Mouse (Mus musculus) left cerebral cortex, postnatal 14 days (tissue): ENCODE data around the gene Rsg1. TPM values are rescaled to one million over a fixed set of nuclear protein-coding genes. Genes with fewer than 3 reads are reported as not detected.
A peak's percentile ranks its signal among the peaks of the same experiment; 100 is the strongest.

ENCODE experiments used
- DNase-seq, 2 experiments: peaks; one replicate each; pipeline ENCODE4 v3.0.0; 2021 to 2022; ENCODE audit warnings: low spot score in 2 of 2, mixed read lengths in 1 of 2
- intact Hi-C: fragments of 180-260 bp; cut with DNase I; formaldehyde crosslinking; loops from one replicate; pipeline ENCODE4 v1.15.1; 2025
- long read RNA-seq, 2 experiments: library from polyadenylated mRNA; stranded (forward); transcript quantifications; one replicate each; pipeline ENCODE4 v2.0.0; 2021
- total RNA-seq, 2 experiments: library from RNA; stranded (reverse); gene quantifications; 2 replicates each; pipeline ENCODE4 v1.2.3; 2021

Rsg1 gene
- total RNA-seq = 1 to 10 TPM; 2.6 to 3.7 TPM
- long read RNA-seq, experiment 1, partial matches to known transcripts = 1 of 4 reads
- long read RNA-seq, experiment 1, other reads (novel, unspliced or antisense) = 3 of 4 reads
- long read RNA-seq, experiment 2, partial matches to known transcripts = 0 of 1 reads
- long read RNA-seq, experiment 2, other reads (novel, unspliced or antisense) = 0 of 1 reads

- intact Hi-C loops = no loop called here
These were observed at the start of gene Rsg1 for GRCm38 (mm10) chr4:141213770-141214336. Gene Rsg1 (plus strand): TSS chr4:141213956.

GRCm38 (mm10) chr4:141165744-141166292, 47.9 kb upstream of the Rsg1 start:
- intact Hi-C loops = no loop called here
- no peak for DNase-seq

More at GRCm38 (mm10) chr4:141213770-141214336, at the start of gene Rsg1:
- DNase-seq = peak; percentile 94 to 96

GRCm38 (mm10) chr4:141167156-141167555, 46.6 kb upstream of the Rsg1 start:
- DNase-seq = no peak
- intact Hi-C loops = no loop called here

- DNase-seq = peak in 1 of 2 experiments; percentile 35
- intact Hi-C loops = loop anchor here (2.0 kb wide), 1 partner anchor 25 kb away; the partner anchor contains the start of gene Fbxo42
These were observed 41.6 kb upstream of the Rsg1 start for GRCm38 (mm10) chr4:141172121-141172520.

GRCm38 (mm10) chr4:141175783-141176182, 38.0 kb upstream of the Rsg1 start:
- no peak for DNase-seq
- intact Hi-C loops = no loop called here

GRCm38 (mm10) chr4:141176328-141176838, 37.4 kb upstream of the Rsg1 start:
- DNase-seq = no peak
- intact Hi-C loops = no loop called here

GRCm38 (mm10) chr4:141178500-141178899, 35.3 kb upstream of the Rsg1 start:
- intact Hi-C loops = no loop called here
- no peak for DNase-seq

GRCm38 (mm10) chr4:141180831-141181230, 32.9 kb upstream of the Rsg1 start:
- intact Hi-C loops = no loop called here
- DNase-seq = no peak

GRCm38 (mm10) chr4:141181981-141182380, 31.8 kb upstream of the Rsg1 start:
- DNase-seq = no peak
- intact Hi-C loops = no loop called here

- DNase-seq = no peak
- intact Hi-C loops = no loop called here
These were observed 29.8 kb upstream of the Rsg1 start for GRCm38 (mm10) chr4:141183932-141184331.

- DNase-seq = no peak
- intact Hi-C loops = no loop called here
These were observed 29.3 kb upstream of the Rsg1 start for GRCm38 (mm10) chr4:141184426-141184825.

GRCm38 (mm10) chr4:141186923-141187836, 26.6 kb upstream of the Rsg1 start:
- intact Hi-C loops = no loop called here
- DNase-seq = no peak

- intact Hi-C loops = no loop called here
- DNase-seq = no peak
These were observed 22.5 kb upstream of the Rsg1 start for GRCm38 (mm10) chr4:141191294-141191693.

- intact Hi-C loops = no loop called here
- DNase-seq = no peak
These were observed 19.2 kb upstream of the Rsg1 start for GRCm38 (mm10) chr4:141194553-141194952.

GRCm38 (mm10) chr4:141196981-141197685, 16.6 kb upstream of the Rsg1 start:
- DNase-seq = no peak
- intact Hi-C loops = no loop called here

GRCm38 (mm10) chr4:141197686-141198035, 16.1 kb upstream of the Rsg1 start:
- intact Hi-C loops = no loop called here
- no peak for DNase-seq

GRCm38 (mm10) chr4:141200906-141201305, 12.8 kb upstream of the Rsg1 start:
- no peak for DNase-seq
- intact Hi-C loops = loop anchor here (5.0 kb wide), 2 partner anchors 54 to 161 kb away; partner anchors contain the start of gene Fbxo42

- intact Hi-C loops = loop anchor here (5.0 kb wide), 2 partner anchors 55 to 160 kb away; partner anchors contain the start of gene Fbxo42
- DNase-seq = no peak
These were observed 11.6 kb upstream of the Rsg1 start for GRCm38 (mm10) chr4:141202192-141202591.

GRCm38 (mm10) chr4:141204580-141205061, 9.1 kb upstream of the Rsg1 start:
- intact Hi-C loops = loop anchor here (5.0 kb wide), 2 partner anchors 57 to 158 kb away; partner anchors contain the start of gene Fbxo42
- peak; percentile 38 to 56 for DNase-seq
